Mouse (Mus musculus): ENCODE results near the gene Klc4. TPM values are rescaled to one million over a fixed set of nuclear protein-coding genes. Genes with fewer than 3 reads are reported as not detected.

Gene Klc4
- total and polyA plus RNA-seq, 3 experiments = 5.4 to 9.5 TPM; not detected in 1

- Histone ChIP-seq H3K36me3 (ENCODE audit: control insufficient read depth in 1 of 2, insufficient read depth in 2 of 2, low read length in 2 of 2) (no peaks in the 10 kb centered on the region), H3K79me2 (ENCODE audit: control insufficient read depth, insufficient read depth, low read length, poor library complexity) (no peaks in the 10 kb centered on the region), H3K27me3 (ENCODE audit: control insufficient read depth in 1 of 2, insufficient read depth in 2 of 2, low read length in 2 of 2) (no peaks in the 10 kb centered on the region), H3K27ac (ENCODE audit: control insufficient read depth, low read depth, low read length) (no peak within 1 kb of the TSS), H3K9me3 (replicated peaks; ENCODE audit: insufficient read depth, low read length) (no peaks in the 10 kb centered on the region), H3K4me1 (ENCODE audit: control insufficient read depth in 1 of 2, insufficient read depth in 2 of 2, low read length in 2 of 2) (no peaks in the 10 kb centered on the region), H3K4me3 (ENCODE audit: control insufficient read depth in 1 of 2, insufficient read depth in 1 of 2, low read depth in 2 of 2, low read length in 2 of 2) (no peak within 1 kb of the TSS), H3K9ac (ENCODE audit: control insufficient read depth, low read depth, low read length, poor library complexity, severe bottlenecking) (no peak within 1 kb of the TSS)
- DNase-seq (ENCODE audit: low read depth, low spot score) = no peak
- TF ChIP-seq KAT2A (conservative IDR thresholded peaks at IDR 0.05; ENCODE audit: low read depth, low read length) (no peak), E2F4 (IDR thresholded peaks at IDR 0.05; ENCODE audit: borderline replicate concordance, low read depth, low read length) (no peak), USF1 (IDR thresholded peaks at IDR 0.05; ENCODE audit: low read depth, low read length) (no peak), SIN3A (IDR thresholded peaks at IDR 0.05; ENCODE audit: low read length) (no peak), MYC (IDR thresholded peaks at IDR 0.05; ENCODE audit: low read depth, low read length) (no peak), MYB (IDR thresholded peaks at IDR 0.05; ENCODE audit: low read depth, low read length) (no peak), MAZ (IDR thresholded peaks at IDR 0.05; ENCODE audit: low read depth, low read length) (no peak), TCF12 (IDR thresholded peaks at IDR 0.05; ENCODE audit: low read depth, low read length) (no peak), GATA1 (IDR thresholded peaks at IDR 0.05; ENCODE audit: low read depth, low read length) (no peak), UBTF (IDR thresholded peaks at IDR 0.05; ENCODE audit: borderline replicate concordance, insufficient read depth, low read depth, low read length) (no peak), TBP (IDR thresholded peaks at IDR 0.05; ENCODE audit: low read depth, low read length) (no peak), JUND (IDR thresholded peaks at IDR 0.05; ENCODE audit: low read depth, low read length) (no peak), RAD21 (IDR thresholded peaks at IDR 0.05; ENCODE audit: low read depth, low read length) (no peak), USF2 (IDR thresholded peaks at IDR 0.05; ENCODE audit: borderline replicate concordance in 1 of 2, insufficient read depth in 1 of 2, low read depth in 1 of 2, low read length in 2 of 2) (no peak), MXI1 (IDR thresholded peaks at IDR 0.05; ENCODE audit: low read depth, low read length) (no peak)
Measured at GRCm38 (mm10) chr17:46628791-46629684, 16.8 kb downstream of the Klc4 start, which contains the start of gene Ptk7. Gene Ptk7 (minus strand): TSS chr17:46629504.

- 0 out of 4 replicates have a peak, but pooled peaks cover 0 to 2% of the 10 kb centered on the region in 2 experiments for H3K27me3 ChIP-seq (ENCODE audit: control insufficient read depth in 1 of 2, insufficient read depth in 2 of 2, low read length in 2 of 2)
- H3K9me3 ChIP-seq (replicated peaks; ENCODE audit: insufficient read depth, low read length) = no peaks in the 10 kb centered on the region
- H3K4me1 ChIP-seq (ENCODE audit: control insufficient read depth in 1 of 2, insufficient read depth in 2 of 2, low read length in 2 of 2) = no peaks in the 10 kb centered on the region
- H3K4me3 ChIP-seq (ENCODE audit: control insufficient read depth in 1 of 2, insufficient read depth in 1 of 2, low read depth in 2 of 2, low read length in 2 of 2) = no peak overlapping the region
- DNase-seq (ENCODE audit: low read depth, low spot score) = no peak
- no peak overlapping the region for H3K9ac ChIP-seq (ENCODE audit: control insufficient read depth, low read depth, low read length, poor library complexity, severe bottlenecking)
- H3K36me3 ChIP-seq (ENCODE audit: control insufficient read depth in 1 of 2, insufficient read depth in 2 of 2, low read length in 2 of 2) = no peaks in the 10 kb centered on the region
- no peak overlapping the region for H3K27ac ChIP-seq (ENCODE audit: control insufficient read depth, low read depth, low read length)
- H3K79me2 ChIP-seq (ENCODE audit: control insufficient read depth, insufficient read depth, low read length, poor library complexity) = no peaks in the 10 kb centered on the region
- no peak for TF ChIP-seq ZC3H11A (IDR thresholded peaks at IDR 0.05; ENCODE audit: low read depth, low read length)
- no peak for TF ChIP-seq SMC3 (IDR thresholded peaks at IDR 0.05; ENCODE audit: low read depth, low read length)
Measured at GRCm38 (mm10) chr17:46628471-46628790, 17.4 kb downstream of the Klc4 start.
